ENCODE assay signal across 18 mouse cellular contexts in the genomic region with DNA sequence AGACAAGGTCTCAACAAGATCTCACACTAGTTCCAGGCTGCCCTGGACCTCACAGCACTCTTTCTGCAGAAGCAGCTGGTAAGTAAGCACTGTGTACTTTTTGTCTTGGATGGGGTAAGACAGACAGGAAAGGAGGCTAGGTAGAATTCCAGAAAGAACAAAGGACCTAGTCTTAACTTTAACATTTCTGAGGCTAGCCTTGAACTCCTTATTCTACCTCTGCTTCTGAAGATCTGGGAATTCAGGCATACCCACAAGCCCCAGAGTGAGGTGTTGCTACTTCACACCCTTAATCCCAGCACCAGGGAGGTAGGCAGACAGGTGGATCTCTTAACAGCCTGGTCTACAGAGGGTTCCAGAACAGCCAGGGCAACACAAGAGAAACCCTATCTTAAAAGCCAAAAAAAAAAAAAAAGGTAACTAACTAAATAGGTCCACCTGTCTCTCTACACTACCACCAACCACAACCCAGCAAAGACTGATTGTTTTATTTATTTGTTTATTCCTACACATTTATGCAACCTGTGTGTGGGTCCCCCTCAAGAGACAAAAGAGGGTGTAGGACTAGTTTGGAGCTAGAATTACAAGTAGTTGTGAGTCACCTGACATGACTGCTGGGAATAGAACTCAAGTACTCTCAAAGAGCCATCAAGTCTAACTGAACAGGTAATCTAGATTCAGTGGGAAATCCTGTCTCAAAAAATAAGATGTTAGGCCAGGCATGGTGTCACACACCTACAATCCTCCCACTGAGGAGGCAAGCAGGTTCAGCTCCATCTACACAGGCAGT.
"Had no signal": no experiment of that assay in that cellular context is flagged by ENCODE, and none has a peak within 500 bp of the region (broad histone marks: within the 10 kb centered on the region; RNA-seq: fewer than 3 reads in every experiment).

No protein-coding gene starts in this region.

- H3K36me3 ChIP-seq: neural tube, embryonic 12.5 days; neural tube, embryonic 15.5 days had no signal

- H3K4me3 ChIP-seq: left cerebral cortex, adult 2 months; liver, embryonic 13.5 days; neural tube, embryonic 12.5 days; neural tube, embryonic 15.5 days had no signal

- H3K9me3 ChIP-seq: liver, embryonic 13.5 days; neural tube, embryonic 12.5 days; neural tube, embryonic 15.5 days had no signal

- H3K27me3 ChIP-seq: liver, embryonic 13.5 days; neural tube, embryonic 12.5 days; neural tube, embryonic 15.5 days had no signal

- H3K9ac ChIP-seq: liver, embryonic 13.5 days; neural tube, embryonic 12.5 days; neural tube, embryonic 15.5 days had no signal

- H3K27ac ChIP-seq: kidney, postnatal 0 days; left cerebral cortex, adult 2 months; liver, embryonic 13.5 days; neural tube, embryonic 12.5 days; neural tube, embryonic 15.5 days; stomach, postnatal 0 days had no signal

- DNase-seq: kidney, adult 2 months; kidney, postnatal 36 days; layer of hippocampus, postnatal 36 days; liver, embryonic 13.5 days; lung, adult 2 months; lung, postnatal 14 days; midbrain, embryonic 14.5 days; right cerebral cortex, adult 18-20 months; right cerebral cortex, postnatal 14 days; right cerebral cortex, postnatal 4 days; thymus, adult 2 months; thymus, postnatal 14 days; thymus, postnatal 4 days had no signal

- H3K4me1 ChIP-seq: neural tube, embryonic 12.5 days; neural tube, embryonic 15.5 days had no signal
